Mouse (Mus musculus) heart, postnatal 14 days (tissue): ENCODE data around the gene Olfr243. TPM values are rescaled to one million over a fixed set of nuclear protein-coding genes. Genes with fewer than 3 reads are reported as not detected.
"Not testable (repeated sequence)": the region's sequence is repeated elsewhere in the genome, so short reads cannot be mapped to it uniquely, and the experiment has no call there.

Experiments
- DNase-seq, 2 experiments: peaks; one replicate each; pipeline ENCODE4 v3.0.0; 2021 to 2022
- intact Hi-C: fragments of 180-260 bp; cut with DNase I; formaldehyde crosslinking; loops from one replicate; pipeline ENCODE4 v1.15.1; 2025
- long read RNA-seq, 2 experiments: library from polyadenylated mRNA; stranded (forward); transcript quantifications; one replicate each; pipeline ENCODE4 v2.0.0; 2021
- total RNA-seq, 2 experiments: library from RNA; stranded (reverse); gene quantifications; 2 replicates each; pipeline ENCODE4 v1.2.3; 2021

Gene Olfr243
- not detected for total RNA-seq
- long read RNA-seq, experiment 1: 0 reads
- long read RNA-seq, experiment 2: 0 reads

GRCm38 (mm10) chr7:103714371-103714770, at the start of gene Olfr243:
Gene Olfr243, plus strand, starts transcription at chr7:103714671.
- intact Hi-C loops: no loop called here
- no peak for DNase-seq

DNA sequence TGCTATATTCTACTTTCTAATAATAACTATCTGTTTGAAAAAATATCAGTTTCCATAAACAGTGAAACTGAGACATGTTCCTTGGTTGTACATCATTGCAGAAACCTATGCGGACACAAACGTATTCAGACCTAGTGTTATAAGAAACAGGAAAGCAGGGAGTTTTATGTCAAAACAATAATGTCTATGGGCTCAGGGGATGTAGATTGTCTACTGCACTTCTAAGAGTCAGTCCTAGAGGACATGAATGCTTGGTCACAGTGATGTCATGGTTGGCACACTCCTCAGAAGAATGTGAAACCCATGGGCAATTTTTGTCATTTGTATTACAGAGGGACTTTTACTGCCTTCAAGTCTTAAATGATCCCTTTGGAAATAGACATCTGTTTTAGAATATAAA, 43.4 kb upstream of the Olfr243 start, which contains the start of gene Olfr624:
Gene Olfr624, minus strand, starts transcription at position 101 of the 400 bp plus-strand sequence.
- no peak for DNase-seq
- intact Hi-C loops: no loop called here

DNA sequence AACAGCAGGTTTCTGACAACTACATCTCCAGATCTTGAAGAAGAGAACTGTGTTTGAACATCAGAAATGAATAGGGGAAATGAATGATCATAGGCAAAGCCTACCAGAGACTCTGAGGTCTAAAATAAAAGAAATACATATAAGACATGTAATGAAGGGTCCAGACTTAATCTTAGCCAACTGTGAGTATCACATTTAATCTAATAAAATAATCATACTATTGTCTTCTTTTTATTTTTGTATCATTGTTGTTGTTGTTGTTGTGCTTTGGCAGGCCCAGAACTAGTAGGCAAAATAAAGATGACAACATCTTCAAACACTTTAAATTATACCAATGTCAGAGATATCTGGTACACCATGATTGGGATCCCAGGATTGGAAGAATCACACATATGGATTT, 32.1 kb upstream of the Olfr243 start, which contains the start of gene Olfr625-ps1:
Gene Olfr625-ps1, plus strand, starts transcription at position 301 of the 400 bp plus-strand sequence.
- DNase-seq: no peak
- intact Hi-C loops: no loop called here

DNA sequence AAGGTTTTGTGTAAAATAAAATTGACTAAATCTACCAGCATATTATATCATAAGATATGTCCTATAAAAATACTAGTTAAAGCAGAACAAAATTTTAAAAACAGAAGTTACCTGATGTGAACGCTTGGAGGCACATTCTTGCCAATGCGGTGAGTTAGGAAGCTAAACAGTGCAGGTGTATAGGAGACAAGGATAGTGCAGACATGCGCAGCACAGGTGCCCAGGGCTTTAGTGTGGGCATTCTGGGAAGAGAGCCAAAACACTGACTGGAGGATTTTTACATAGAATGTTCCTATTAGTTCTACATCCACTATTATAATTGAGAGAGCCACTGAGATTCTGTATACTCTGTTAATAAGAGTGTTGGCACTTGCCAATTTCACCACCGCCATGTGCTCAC, 15.0 kb upstream of the Olfr243 start:
- no peak for DNase-seq
- intact Hi-C loops: no loop called here

- intact Hi-C loops: no loop called here
Observed at GRCm38 (mm10) chr7:103712024-103712423, 2.4 kb upstream of the Olfr243 start.

DNA sequence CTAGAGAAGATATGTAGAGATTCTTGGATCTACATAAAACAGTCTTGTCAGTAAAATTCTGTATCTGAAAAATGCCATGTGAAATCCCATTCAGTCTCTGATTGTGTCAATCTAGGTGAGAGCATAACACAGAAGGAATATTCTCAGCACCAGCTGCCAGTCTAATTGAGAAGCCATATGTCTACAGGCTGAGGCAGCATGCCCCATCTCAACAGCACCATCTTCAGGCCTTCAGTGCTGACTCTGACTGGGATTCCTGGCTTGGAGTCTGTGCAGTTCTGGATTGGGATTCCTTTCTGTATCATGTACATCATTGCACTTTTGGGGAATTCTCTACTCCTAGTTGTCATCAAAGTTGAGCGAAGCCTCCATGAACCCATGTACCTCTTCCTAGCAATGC, 1.9 kb downstream of the Olfr243 start:
- DNase-seq: not testable (repeated sequence)

More at GRCm38 (mm10) chr7:103712024-103712423, 2.4 kb upstream of the Olfr243 start:
- no peak for DNase-seq

DNA sequence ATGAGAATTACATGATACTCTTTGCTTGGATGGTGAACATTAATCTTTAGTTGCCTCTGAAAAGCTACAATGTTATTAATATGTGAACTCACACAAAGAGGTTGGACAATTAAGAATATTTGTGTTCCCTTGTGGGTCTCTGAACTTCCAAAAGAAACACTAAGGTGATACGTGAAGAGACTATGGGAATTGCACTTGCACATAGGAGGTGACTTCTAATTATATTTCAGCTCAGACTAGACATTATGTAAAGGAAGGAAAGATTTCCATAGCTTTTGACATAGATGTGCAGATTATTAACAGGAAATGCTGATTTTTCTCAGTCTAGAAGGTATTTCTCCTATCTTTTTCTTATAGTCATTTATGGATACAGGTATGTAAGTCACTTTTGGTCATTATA, 15.6 kb downstream of the Olfr243 start, which contains the start of gene Olfr628:
Gene Olfr628, plus strand, starts transcription at position 301 of the 400 bp plus-strand sequence.
- DNase-seq: no peak
- intact Hi-C loops: no loop called here

More for the DNA sequence above, 1.9 kb downstream of the Olfr243 start:
- intact Hi-C loops: not testable (repeated sequence)

DNA sequence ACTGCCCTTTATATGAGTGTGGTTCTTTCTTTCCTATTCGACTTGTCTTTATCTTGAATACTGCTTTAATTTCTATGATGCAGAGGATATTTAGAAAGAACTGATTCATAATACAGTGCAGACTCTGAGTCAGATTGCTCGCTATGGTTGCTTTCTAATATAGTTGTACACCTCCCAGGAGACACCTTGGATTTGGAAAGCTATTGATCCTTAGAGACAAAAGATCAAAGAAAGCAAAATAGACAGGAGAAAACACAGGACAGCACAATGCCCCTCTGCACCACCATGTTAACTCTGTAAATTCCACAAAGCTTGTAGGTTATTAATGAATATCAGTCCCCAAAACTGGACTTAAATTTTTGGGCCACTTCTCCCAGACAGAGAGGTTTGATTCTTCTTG, 30.4 kb downstream of the Olfr243 start, which contains the start of gene Olfr629:
Gene Olfr629, minus strand, starts transcription at position 101 of the 400 bp plus-strand sequence.
- intact Hi-C loops: no loop called here
- DNase-seq: no peak

GRCm38 (mm10) chr7:103757233-103757632, 42.8 kb downstream of the Olfr243 start, which contains the start of gene Olfr630:
Gene Olfr630, minus strand, starts transcription at chr7:103757333.
- intact Hi-C loops: no loop called here
- no peak for DNase-seq

DNA sequence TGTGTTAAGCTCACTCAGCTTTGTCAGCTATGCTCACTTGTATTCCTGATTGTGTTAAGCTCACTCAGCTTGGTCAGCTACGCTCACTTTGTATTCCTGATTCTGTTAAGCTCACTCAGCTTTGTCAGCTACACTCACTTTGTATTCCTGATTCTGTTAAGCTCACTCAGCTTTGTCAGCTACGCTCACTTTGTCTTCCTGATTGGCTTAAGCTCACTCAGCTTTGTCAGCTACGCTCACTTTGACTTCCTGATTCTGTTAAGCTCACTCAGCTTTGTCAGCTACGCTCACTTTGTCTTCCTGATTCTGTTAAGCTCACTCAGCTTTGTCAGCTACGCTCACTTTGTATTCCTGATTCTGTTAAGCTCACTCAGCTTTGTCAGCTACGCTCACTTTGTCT, 47.7 kb downstream of the Olfr243 start:
- intact Hi-C loops, DNase-seq: not testable (repeated sequence)

DNA sequence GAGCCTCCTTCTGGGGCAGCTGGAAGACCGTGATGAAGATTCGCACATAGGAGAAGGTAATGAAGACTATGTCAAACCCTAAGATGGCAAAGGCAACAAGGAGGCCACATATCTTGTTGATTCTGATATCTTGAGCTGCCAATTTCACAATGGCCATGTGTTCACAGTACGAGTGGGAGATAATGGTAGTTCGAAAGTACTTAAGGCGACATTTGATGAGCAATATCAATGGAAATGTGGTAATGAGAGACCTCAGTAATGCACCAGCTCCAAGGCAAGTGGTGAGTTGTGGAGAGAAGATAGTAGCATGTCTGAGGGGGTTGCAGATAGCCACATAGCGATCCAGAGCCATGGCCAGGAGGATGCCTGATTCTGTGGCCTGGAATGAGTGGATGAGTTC, 53.2 kb downstream of the Olfr243 start:
- DNase-seq, intact Hi-C loops: not testable (repeated sequence)

Other genes with a start within 250 kb of the Olfr243 start
- not detected for gene Olfr608, start 244.8 kb upstream of the Olfr243 start, total RNA-seq
- gene Olfr609, start 216.6 kb upstream of the Olfr243 start, total RNA-seq: not detected
- not detected for gene Olfr610, start 202.5 kb upstream of the Olfr243 start, total RNA-seq
- not detected for gene Olfr611, start 193.8 kb upstream of the Olfr243 start, total RNA-seq
- gene Olfr612, start 172.0 kb upstream of the Olfr243 start, total RNA-seq: not detected
- not detected for gene Olfr613, start 166.6 kb upstream of the Olfr243 start, total RNA-seq
- not detected for gene Olfr615, start 158.6 kb upstream of the Olfr243 start, total RNA-seq
- not detected for gene Olfr616, start 145.5 kb upstream of the Olfr243 start, total RNA-seq
- not detected for gene Olfr617, start 141.6 kb upstream of the Olfr243 start, total RNA-seq
- not detected for gene Olfr618, start 124.6 kb upstream of the Olfr243 start, total RNA-seq
- not detected for gene Olfr619, start 114.1 kb upstream of the Olfr243 start, total RNA-seq
- gene Olfr620, start 102.1 kb upstream of the Olfr243 start, total RNA-seq: not detected
- gene Olfr622, start 72.0 kb upstream of the Olfr243 start, total RNA-seq: not detected
- not detected for gene Olfr623, start 51.0 kb upstream of the Olfr243 start, total RNA-seq
- gene Olfr624, start 43.5 kb upstream of the Olfr243 start, total RNA-seq: not detected
- not detected for gene Olfr625-ps1, start 32.0 kb upstream of the Olfr243 start, total RNA-seq
- not detected for gene Olfr628, start 15.7 kb downstream of the Olfr243 start, total RNA-seq
- not detected for gene Olfr629, start 30.3 kb downstream of the Olfr243 start, total RNA-seq
- not detected for gene Olfr630, start 42.7 kb downstream of the Olfr243 start, total RNA-seq
- gene Olfr69, start 56.9 kb downstream of the Olfr243 start, total RNA-seq: not detected
- gene Olfr68, start 65.0 kb downstream of the Olfr243 start, total RNA-seq: not detected
- not detected for gene Olfr67, start 77.2 kb downstream of the Olfr243 start, total RNA-seq
- gene Hbb-bt, start 99.3 kb downstream of the Olfr243 start, total RNA-seq: 1,000 to 10,000 TPM; 2,822 to 3,799 TPM
- over 10,000 TPM; 24,882 to 31,010 TPM for gene Hbb-bs, start 113.4 kb downstream of the Olfr243 start, total RNA-seq
- not detected for gene Hbb-bh2, start 125.8 kb downstream of the Olfr243 start, total RNA-seq
- gene Hbb-bh1, start 128.5 kb downstream of the Olfr243 start, total RNA-seq: not detected
- gene Hbb-y, start 138.5 kb downstream of the Olfr243 start, total RNA-seq: not detected
- gene Olfr66, start 171.6 kb downstream of the Olfr243 start, total RNA-seq: not detected
- not detected for gene Olfr64, start 179.8 kb downstream of the Olfr243 start, total RNA-seq
- not detected for gene Olfr65, start 188.8 kb downstream of the Olfr243 start, total RNA-seq
- not detected for gene Olfr631, start 214.2 kb downstream of the Olfr243 start, total RNA-seq
- gene Olfr632, start 219.7 kb downstream of the Olfr243 start, total RNA-seq: not detected
- gene Olfr633, start 229.8 kb downstream of the Olfr243 start, total RNA-seq: not detected